Mouse (Mus musculus): ENCODE results near the gene Ykt6. TPM values are rescaled to one million over a fixed set of nuclear protein-coding genes. Genes with fewer than 3 reads are reported as not detected.
"Not testable (repeated sequence)": the region's sequence is repeated elsewhere in the genome, so short reads cannot be mapped to it uniquely, and the experiment has no call there.

Gene Ykt6
- total RNA-seq, 2 experiments from 2014 or later = 99.6 to 108 TPM

DNA sequence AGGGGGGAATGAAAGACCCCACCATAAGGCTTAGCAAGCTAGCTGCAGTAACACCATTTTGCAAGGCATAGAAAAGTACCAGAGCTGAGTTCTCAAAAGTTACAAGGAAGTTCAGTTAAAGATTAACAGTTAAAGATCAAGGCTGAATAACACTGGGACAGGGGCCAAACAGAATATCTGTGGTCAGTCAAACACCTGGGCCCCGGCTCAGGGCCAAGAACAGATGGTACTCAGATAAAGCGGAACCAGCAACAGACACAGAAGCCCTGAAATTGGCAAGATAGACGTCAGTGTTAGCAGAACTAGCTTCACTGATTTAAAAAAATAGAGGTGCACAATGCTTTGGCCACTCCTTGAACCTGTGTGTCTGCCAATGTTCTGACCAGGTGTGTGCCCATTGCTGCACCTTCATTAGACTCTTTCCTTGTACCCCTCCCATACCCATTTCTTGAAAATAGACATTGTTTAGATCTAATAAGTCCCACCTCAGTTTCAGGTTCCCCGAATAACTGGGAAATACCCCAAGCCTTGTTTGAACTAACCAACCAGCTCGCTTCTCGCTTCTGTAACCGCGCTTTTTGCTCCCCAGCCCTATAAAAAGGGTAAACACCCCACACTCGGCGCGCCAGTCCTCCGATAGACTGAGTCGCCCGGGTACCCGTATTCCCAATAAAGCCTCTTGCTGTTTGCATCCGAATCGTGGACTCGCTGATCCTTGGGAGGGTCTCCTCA is 55.4 kb downstream of the Ykt6 start:
- DNase-seq (ENCODE audit: low spot score in 2 of 2); intact Hi-C loops (cut with DNase I): not testable (repeated sequence)

DNA sequence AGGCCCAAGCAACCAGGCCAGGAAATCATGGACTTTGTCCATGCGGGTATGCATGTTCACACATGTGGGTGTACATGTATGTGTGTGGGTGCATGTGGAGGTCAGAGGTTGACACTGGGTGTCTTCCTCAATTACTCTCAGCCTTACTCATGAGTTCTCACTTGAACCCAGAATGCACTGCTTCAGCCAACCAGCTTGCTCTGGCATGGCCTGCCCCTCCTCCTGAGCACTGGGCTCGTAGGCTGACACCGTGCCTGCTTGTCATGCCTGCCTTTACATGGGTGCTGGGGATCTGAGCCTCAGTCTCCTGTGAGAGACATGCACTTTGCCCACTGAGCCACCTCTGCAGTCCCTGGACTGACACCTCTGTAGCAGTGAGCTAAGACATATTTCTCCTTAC is 56.4 kb downstream of the Ykt6 start:
- DNase-seq (ENCODE audit: low spot score in 2 of 2) = no peak
- intact Hi-C loops (cut with DNase I) = no loop called here

DNA sequence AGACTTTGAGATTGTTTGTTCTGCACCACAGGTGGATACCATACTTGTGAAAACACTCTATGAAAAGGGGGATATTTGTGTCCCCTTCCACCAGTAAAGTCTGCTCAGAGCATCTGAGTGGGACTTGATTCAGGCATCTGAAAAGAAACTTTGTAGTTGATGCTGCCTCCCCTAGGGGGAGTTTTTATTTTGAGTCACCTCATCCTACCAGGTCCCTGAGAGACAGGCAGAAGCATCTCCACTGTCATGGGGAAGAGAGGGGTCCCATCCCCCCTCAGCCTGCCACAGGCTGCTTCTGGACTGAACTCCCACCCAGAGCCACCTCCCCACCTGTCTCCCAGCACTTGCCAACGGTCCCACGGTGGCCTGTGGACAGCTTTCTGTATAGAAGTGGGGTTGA is 57.9 kb downstream of the Ykt6 start:
- intact Hi-C loops (cut with DNase I) = no loop called here
- no peak for DNase-seq (ENCODE audit: low spot score in 2 of 2)

DNA sequence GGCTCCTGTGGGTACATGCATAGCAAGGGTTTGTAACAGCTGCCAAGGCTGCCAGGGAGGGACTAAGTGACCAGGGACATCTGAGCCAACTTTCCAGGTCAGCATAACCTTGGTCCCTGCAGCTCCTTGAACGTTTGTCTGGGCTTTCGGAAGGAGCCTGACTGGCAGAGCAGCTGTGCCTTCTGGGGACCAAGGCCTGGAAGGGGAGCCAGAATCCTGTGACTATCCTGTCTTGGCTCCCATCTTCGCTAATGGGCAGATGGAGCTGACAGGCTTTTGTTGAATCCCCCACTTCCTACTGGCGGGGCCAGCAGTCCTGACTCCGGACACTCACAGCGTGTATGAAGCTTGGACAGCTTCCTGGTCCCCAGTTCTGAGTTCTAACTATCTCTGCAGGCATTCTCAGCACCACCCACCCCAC is 59.5 kb downstream of the Ykt6 start:
- no peak for DNase-seq (ENCODE audit: low spot score in 2 of 2)
- intact Hi-C loops (cut with DNase I) = no loop called here

DNA sequence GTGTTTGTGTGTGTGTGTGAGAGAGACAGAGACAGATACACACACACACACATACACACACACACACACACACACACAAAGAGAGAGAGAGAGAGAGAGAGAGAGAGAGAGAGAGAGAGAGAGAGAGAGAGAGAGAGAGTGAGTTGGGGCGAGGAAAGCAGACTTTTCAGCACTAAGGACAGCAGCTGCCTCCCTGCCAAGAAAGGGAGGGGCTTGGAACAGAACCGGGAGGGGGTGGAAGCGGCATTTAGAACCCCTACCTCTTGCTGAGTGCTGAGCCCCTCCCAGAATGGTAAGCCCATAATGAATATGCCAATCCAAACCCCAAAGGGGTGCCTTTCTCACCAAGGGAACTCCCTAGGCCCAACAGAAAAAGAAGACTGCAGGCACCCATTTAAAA is 60.9 kb downstream of the Ykt6 start:
- no peak for DNase-seq (ENCODE audit: low spot score in 2 of 2)

DNA sequence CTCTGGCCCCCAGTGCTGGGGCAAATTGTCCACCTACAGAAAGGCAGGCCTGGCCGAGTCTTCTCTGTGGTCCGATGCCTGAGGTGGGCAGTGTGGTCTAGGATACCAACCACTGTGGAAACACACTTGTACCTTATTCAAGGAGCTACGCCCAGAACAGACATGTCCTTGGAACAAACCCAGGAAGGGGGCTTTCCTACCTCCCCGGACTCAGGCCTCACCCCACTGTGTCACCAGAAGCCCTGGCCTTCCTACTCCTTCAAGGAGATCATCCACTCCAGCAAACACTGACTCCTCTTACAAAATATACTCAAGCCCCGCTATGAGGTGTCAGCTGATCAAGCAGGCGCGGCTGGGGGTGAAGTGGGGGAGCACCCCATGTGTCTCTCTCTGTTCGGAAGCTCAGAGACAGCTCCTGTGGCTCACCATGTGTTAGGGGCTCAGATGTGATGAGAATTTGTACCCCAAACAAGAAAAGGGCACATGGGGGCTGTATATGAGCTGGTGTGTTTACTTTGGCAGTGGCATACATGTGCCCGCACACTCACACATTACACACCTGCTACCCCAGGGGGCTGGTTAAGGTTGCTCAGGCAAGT is 61.4 kb downstream of the Ykt6 start:
- DNase-seq (ENCODE audit: low spot score in 2 of 2) = no peak
- intact Hi-C loops (cut with DNase I) = no loop called here

More for the DNA sequence above, 60.9 kb downstream of the Ykt6 start:
- intact Hi-C loops (cut with DNase I) = no loop called here

Other genes with a start within 250 kb of the Ykt6 start
- gene Mrps24, start 240.0 kb upstream of the Ykt6 start, total RNA-seq (2021) = 10 to 100 TPM; 88.4 to 89.7 TPM
- 10 to 100 TPM; 55.9 to 60.8 TPM for gene Urgcp, start 193.3 kb upstream of the Ykt6 start, total RNA-seq (2021)
- gene Dbnl, start 167.2 kb upstream of the Ykt6 start, total RNA-seq (2021) = 10 to 100 TPM; 78.4 to 79.8 TPM
- 10 to 100 TPM; 11.6 to 13.9 TPM for gene Pgam2, start 152.0 kb upstream of the Ykt6 start, total RNA-seq (2021)
- gene Polm, start 117.7 kb upstream of the Ykt6 start, total RNA-seq (2021) = 1 to 10 TPM; 7.0 to 7.7 TPM
- gene Aebp1, start 93.7 kb upstream of the Ykt6 start, total RNA-seq (2021) = 10 to 100 TPM; 15.2 to 18.6 TPM
- 10 to 100 TPM; 19.4 to 21.2 TPM for gene Pold2, start 77.4 kb upstream of the Ykt6 start, total RNA-seq (2021)
- not detected for gene Myl7, start 56.9 kb upstream of the Ykt6 start, total RNA-seq (2021)
- gene Gck, start 5.6 kb upstream of the Ykt6 start, total RNA-seq (2021) = 1 to 10 TPM; 1.6 to 2.1 TPM
- 100 to 1,000 TPM; 771 to 777 TPM for gene Camk2b, start 110.7 kb downstream of the Ykt6 start, total RNA-seq (2021)
- gene A730071L15Rik, start 244.3 kb downstream of the Ykt6 start, total RNA-seq (2021) = not detected
- gene Nudcd3, start 244.7 kb downstream of the Ykt6 start, total RNA-seq (2021) = 100 to 1,000 TPM; 128 to 129 TPM